Mouse (Mus musculus) heart, adult 2 months (tissue): ENCODE data around the gene Elmo1.

Experiments
- EP300 ChIP-seq: fragments of 200-500 bp; IDR thresholded peaks from 2 replicates; pipeline ENCODE4 v1.6.1; 2011; ENCODE audit warnings: low read depth, low read length, control low read depth; ENCODE audit not compliant: insufficient read depth
- POLR2A ChIP-seq: fragments of 200-500 bp; IDR thresholded peaks from 2 replicates; pipeline ENCODE4 v1.6.1; 2011; ENCODE audit warnings: mild to moderate bottlenecking, low read depth, low read length, control low read depth; ENCODE audit not compliant: insufficient read depth

- TF ChIP-seq EP300 (no peak), POLR2A (no peak)
Measured at GRCm38 (mm10) chr13:20130731-20131130, 40.3 kb downstream of the Elmo1 start.
